Mouse (Mus musculus): ENCODE results near the gene Larp7.
A peak's percentile ranks its signal among the peaks of the same experiment; 100 is the strongest.

Gene Larp7

DNA sequence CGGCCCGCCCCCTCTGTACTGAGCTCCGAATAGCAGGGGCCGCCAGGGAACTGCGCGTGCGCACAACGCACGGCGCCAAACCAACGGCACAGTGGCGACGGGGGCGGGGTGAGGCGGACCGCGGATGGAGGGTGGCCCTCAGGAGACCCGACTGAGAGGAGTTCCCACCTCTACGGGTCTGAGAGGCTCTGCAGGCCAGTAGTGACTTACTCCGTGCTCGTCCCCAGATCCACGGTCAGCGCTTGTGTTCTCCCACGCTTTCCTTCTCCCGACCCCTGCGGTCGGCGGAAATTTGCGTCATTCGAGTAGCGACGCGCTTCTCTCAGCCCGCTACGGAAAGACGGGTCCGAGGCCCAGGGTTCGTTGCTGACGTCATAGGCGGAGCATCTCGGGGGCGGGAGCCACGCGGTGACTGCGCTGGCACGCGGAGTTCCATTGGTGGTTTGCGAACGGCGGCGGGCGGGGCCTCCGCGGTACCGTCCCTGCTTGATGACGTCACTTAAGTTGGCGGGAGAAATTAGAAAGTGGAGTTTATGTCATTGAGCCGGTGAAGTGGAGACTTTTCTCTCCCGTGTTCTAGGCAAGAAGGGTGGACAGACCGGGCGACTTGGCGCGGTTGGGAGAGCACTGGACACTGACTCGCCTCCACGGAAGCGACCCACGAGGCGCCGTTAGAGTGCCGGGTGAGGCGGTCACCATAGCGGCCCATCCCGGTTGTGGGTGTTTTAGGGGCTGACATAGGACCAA is at the start of gene Larp7, which contains the start of gene Zgrf1:
Gene Larp7 (minus strand): TSS at position 377 of the 747 bp plus-strand sequence.
Gene Zgrf1 (plus strand): TSS at position 517 of the 747 bp plus-strand sequence.
- peak; percentile 97 to 99 for DNase-seq (ENCODE audit: low spot score in 2 of 2)

DNA sequence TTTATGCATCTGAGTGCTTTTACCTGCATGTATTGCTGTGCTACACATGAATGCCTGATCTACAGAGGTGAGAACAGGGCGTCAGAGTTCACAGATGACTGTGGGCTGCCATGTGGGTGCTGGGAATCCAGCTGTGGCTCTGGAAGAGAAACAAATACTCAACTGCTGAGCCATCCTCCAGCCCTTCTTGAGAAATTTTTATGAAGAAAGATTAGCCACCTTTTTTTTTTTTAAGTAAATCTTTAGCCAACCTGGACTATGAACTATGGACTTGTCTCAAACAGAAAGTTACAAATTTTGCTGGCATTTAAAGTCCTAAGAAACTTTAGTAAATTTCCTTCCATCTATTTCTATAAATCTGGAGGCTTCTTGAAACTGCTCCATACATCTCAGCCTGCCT is 44.0 kb upstream of the Larp7 start:
- no peak for DNase-seq (ENCODE audit: low spot score in 2 of 2)

DNA sequence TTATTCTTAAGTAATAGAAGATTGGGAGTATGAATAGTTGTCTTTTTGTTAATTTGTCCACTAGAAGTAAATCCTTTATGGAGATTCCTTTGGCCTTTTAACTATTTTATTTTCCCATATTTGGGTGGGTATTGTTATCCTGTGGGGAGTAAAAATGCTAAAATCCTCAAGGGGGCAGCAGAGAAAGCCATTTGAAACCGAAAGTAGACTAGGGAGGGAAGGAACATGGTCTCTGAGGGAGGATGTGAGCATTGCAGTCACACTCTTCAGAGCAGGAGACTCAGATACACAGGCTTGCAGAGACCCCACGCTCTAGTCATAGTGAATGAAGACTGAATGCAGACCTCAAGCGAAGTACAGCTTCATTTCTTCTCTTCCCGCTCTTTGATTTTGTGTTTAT is 19.4 kb upstream of the Larp7 start:
- DNase-seq (ENCODE audit: low spot score in 2 of 2) = peak; percentile 5 to 9

DNA sequence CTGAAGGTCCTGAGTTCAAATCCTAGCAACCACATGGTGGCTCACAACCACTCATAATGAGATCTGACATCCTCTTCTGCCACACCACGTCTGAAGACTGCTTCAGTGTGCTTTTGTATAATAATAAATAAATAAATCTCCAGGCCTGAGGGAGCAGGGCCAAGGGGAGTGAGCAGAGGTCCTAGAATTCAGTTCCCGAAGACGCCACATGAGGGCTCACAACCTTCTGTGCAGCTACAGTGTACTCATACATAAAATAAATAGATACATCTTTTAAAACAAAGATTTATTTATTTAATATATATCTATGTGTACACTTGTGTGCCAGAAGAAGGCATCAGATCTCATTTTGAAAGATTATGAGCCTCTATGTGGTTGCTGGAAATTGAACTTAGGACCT is 12.0 kb upstream of the Larp7 start:
- DNase-seq (ENCODE audit: low spot score in 2 of 2) = no peak

DNA sequence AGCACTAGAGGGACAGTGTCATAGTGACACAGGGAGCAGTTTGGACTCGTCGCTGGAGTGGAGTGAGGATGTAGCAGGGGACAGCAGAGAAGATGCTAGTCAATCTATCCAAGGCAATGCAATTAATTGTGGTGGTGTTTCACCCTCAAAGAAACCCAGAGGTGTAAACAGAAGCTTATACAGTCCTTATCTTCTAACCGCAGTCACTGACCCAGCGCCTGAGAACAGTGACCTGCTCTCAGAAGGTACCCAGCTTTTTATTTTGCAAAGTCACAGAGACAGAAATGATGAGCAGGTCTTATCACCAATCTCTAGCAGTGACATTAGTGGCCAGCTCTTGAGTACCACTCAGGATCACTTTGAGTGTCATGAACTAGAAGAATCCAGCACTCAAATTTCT is 9.8 kb upstream of the Larp7 start:
- DNase-seq (ENCODE audit: low spot score in 2 of 2) = no peak

DNA sequence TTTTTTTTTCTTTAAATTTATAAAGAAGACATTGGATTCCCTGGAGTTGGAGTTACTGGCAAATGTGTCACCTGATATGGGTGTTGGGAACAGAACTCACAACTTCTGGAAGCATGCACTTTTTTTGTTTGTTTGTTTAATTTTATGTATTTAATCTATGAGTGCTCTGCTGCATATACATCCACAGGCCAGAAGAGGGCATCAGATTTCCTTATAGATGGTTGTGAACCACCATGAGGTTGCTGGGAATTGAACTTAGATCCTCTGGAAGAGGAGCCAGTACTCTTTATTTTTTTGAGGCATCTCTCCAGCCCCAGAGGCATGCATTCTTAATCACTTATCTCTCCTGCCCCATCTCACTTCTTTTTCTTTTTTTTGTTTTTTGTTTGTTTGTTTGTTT is 5.1 kb upstream of the Larp7 start:
- DNase-seq (ENCODE audit: low spot score in 2 of 2) = no peak

DNA sequence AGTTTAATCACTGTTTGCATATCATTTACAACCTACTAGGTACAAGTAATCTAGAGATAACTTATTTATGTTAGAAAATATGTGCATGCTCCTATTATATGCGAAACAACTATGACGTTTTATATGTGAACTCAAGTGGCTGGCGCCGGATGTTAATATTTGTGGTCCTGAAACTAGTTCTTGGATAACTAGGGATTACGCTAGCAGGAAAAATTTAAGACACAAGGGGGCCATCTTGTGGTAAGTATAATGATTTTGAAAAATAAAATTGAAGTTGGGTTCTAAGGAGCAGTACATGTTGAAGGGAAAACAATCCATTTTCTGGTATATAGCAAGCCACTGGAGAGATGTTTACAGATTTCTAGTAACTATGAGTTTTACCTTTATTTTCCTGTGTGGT is 1.6 kb upstream of the Larp7 start:
- DNase-seq (ENCODE audit: low spot score in 2 of 2) = no peak

DNA sequence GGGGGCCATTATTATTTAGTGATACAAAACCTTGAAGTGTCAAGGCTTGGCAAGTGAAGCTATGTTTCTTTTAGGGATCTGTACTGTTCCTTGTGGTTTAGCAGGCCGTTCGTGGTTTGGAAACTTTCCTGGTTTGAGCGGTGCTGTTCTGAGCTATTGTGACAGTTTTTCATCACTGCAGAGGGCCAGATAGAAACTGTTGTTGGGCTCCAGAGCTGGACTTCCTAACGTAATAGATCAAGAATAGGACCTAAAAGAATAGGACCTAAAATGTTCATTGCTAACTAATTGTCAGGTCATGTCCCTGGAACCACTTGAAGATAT is 533 bp upstream of the Larp7 start:
- no peak for DNase-seq (ENCODE audit: low spot score in 2 of 2)

DNA sequence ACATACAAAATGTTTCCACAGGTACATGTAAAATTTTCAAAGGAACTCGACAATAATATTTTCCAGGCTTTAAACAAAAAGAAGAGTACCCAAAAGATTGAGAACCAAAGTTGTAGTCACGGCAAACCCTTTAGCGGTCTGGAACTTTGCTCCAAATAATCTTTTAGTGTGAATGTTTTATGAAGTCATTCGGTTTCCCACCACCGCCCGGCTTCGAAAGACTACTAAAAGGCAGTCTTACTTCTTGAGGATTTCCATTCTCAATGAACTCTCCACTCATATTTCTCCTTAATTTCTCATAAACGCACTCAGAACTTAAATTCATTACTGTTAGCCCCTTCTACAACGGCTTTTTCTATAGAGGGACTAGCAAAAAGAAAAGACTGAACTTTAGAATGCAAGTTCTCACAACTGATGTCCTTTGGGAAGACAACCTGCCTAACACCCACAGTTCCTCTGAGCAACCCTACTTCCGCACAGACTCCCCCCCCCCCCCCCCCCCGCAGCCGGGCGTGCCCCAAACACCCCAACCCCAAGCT is 646 bp downstream of the Larp7 start:
- peak in 1 of 2 experiments; percentile 6 for DNase-seq (ENCODE audit: low spot score in 2 of 2)

DNA sequence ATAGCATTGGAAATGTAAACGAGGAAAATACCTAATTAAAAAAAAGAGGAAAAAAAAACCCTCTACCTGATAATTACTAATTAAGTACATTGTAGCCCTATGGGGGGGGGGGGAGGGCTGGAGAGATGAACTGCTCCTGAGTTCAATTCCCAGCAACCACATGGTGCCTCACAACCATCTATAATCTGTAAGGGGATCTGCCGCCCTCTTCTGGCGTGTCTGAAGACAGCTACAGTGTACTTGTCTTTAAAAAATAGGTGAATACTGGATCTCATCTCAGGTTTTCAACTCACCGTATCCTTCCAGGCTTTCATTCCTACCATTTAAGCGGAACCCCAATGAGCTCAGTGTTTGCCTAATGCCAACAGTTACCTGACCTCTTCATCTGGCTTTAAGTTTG is 5.3 kb downstream of the Larp7 start:
- peak in 1 of 2 experiments; percentile 4 for DNase-seq (ENCODE audit: low spot score in 2 of 2)

DNA sequence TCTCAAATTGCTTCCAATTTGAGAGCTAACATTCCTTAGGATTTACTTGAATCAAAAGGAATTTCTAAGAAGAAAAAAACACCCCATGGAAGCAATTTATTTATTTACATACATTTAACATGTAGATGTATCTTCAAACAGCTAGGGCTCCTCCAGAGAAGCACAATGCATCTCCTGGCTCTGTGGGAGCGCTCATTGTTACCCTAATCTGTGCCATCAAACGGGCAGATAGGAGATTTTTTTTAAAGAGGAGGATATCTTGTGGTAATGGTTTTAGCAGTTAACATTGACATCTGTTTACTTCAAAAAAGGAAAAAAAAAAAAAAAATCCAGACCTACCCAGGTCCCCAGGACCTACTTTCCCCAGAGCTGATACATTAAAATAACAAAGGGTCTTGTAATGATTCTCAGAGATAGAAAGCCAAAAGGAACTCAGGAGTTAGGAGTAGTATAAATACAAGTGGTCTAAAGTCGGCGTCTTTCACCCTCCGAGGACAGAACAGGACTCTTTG is 8.5 kb downstream of the Larp7 start:
- no peak for DNase-seq (ENCODE audit: low spot score in 2 of 2)

DNA sequence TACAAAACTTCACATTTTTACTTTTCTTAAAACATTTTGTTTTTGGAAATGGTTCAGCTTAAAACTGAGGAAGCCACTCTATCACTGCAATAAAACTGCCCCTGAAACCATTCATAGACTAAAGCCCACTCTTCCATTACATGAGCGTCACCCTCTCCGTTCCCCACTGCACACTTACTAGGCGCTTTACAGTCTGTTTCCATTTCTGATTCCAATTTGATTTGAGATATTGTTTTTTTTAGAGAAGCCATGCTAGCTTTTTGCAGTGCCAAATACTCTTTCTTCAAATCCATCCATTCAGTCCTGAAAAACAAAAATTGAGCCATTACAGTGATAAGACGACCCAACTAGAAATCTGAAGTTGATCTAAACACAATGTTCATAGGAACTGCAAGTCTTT is 9.2 kb downstream of the Larp7 start:
- no peak for DNase-seq (ENCODE audit: low spot score in 2 of 2)

DNA sequence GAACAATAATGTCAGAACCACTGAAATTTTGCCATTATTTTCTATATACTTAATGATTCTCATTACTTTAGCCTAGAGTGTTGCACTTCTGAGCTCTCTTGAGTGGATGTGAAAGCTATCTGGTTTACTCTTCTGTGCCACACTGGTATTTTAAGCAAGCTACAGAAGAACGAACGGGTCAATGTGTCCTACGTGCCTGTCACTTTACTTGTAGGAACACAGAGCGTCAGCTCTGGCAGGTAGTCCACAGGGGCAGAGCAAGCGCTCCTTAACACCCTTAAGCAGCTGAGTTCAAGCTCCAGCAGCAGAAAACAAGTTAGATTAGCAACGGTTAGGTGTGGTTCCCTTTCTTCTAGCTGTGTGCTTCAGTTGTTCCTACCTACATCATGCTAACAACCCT is 14.0 kb downstream of the Larp7 start:
- no peak for DNase-seq (ENCODE audit: low spot score in 2 of 2)

DNA sequence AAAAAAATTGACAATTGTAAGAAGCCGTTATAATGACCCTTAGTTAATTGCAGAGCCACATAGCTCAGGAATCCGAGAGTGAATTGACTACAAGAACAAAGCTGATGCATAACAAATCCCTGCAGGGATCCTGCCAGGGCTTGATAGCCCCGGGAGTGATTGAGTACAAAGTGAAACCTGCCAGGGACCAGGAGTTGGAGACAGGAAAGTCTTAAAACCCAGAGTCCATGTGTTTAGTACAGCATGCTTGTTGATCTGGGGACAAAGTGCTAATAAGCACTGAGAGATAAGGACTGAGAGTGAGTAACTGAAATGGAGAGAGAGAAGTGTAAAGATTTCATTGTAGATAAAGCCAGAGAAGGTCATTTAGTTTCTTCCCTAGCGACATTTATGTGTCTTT is 22.9 kb downstream of the Larp7 start:
- no peak for DNase-seq (ENCODE audit: low spot score in 2 of 2)

DNA sequence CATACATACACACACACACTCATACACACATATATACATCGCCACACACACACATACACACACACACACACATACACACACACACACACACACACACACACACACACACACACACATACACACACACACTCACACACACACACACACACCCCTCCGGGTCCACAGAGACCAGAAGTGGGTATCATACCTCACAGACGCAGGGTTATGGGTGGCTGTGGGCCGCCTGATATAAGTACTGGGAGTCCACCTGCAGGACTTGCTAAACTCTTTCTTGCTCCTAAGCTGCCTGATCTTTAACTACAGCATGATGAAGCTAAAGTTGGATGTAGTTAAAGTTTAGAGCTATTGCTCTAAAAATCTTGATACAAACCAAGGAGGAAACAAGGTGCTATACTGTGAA is 23.3 kb downstream of the Larp7 start:
- no peak for DNase-seq (ENCODE audit: low spot score in 2 of 2)

DNA sequence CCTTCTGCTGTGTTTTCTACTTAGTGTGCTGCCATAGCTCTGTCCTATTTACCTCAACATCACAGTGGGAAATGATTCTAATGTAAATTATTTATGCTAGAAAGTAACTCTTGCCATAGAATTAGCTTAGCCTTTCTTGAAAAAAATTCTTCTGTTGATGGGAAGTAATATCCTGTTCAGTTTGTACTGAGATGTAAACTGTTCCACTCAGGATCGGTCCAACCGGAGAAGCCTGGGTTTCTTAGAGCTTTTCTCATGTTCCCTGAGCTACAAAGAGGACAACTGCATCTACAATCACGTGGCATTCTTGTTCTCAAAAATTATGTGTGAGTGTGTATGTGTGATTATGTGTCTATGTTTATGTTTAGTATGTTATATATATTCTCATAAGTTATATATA is 23.9 kb downstream of the Larp7 start:
- no peak for DNase-seq (ENCODE audit: low spot score in 2 of 2)

DNA sequence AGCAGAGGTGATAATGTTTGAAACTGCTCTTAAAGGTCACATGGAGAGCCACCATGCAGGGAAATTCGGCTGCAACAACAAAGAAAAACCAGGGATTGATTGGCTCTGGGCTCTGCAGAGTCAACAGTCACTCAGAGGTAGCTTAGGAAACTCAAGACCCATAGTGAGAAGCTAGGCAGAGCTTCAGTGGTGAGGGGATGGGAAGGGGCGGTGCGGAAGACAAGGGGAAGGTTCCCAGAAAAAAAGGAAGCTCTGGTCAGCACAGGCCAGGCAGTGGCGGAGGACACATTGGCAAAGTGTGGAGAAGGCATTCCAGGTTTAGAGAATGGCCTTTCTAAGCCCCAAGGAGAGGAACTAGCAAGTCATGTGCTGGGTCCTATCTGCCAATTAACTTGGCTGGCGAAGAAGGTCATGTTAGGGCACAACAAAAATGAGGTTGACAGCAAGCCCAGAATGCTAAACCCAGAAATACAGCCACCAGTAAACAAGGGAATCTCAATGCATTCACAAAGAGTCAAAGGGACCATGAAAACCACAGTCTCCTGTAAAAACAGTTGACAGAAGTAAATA is 25.6 kb downstream of the Larp7 start:
- DNase-seq (ENCODE audit: low spot score in 2 of 2) = peak in 1 of 2 experiments; percentile 9

DNA sequence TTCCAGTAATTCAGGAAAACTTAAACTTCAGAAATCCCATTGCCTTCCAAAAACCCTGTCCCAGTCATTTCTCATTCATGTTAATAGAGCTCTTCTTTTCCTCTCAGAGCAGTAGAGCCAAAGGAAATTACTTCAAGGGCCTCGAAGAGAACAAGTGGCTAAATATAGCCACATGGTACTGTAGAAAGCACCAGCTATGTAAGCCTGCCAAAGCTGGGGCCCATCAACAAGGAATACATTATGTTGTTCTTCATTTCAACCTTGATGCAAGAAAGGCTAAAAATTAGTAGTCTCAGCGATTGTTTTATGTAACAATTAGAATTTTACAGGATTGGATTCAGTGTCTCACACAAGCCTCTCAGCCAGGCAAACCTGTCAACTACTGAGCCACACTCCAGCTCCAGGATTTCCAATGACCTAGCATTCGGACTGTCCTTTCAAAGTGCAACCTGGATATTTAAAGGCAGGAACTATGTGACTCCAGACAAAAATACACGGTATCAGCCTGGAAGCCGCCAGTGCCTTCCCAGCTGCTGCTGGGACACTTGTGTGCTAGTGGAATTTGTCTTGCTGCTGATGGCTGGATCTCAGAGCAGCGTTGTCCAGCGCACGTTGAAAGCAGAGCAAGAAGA is 27.8 kb downstream of the Larp7 start:
- DNase-seq (ENCODE audit: low spot score in 2 of 2) = no peak

DNA sequence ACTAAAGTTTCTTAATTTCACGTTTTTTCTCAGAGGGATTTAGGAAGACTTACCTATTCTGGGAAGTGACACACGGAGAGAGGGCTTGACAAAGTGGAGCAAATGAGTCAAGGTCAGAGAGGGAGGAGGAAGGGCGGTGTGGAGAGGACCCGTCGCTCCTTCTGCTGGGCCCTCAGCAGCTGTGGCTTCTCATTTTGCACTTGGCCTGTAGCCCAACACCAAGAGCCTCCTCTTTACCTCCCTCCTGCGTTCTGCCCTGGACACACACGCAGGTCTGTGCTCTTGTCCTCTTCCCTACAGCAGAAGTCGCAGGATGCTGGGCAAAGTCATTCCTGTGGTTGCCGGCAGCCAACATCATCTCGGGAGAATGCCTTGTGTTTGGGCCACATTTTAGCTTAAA is 32.0 kb downstream of the Larp7 start:
- no peak for DNase-seq (ENCODE audit: low spot score in 2 of 2)

DNA sequence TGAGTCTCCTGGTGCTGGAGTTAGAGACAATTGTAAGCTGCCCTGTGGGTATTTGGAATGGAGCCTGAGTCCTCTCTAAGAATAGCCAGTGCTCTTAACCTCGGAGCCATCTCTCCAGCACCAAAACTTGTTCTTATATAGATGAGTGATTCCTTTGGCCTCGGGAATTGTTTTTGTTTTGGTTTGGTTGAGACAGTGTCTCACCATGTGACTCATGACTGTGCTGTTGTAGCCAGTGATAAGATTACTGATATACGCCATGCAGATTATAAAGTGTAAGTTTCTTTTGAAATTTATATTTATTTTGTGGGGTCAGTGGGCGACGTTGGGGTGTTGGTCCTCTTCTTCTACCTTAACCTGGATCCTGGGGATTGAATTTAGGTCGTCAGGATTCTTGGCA is 32.8 kb downstream of the Larp7 start:
- DNase-seq (ENCODE audit: low spot score in 2 of 2) = no peak

DNA sequence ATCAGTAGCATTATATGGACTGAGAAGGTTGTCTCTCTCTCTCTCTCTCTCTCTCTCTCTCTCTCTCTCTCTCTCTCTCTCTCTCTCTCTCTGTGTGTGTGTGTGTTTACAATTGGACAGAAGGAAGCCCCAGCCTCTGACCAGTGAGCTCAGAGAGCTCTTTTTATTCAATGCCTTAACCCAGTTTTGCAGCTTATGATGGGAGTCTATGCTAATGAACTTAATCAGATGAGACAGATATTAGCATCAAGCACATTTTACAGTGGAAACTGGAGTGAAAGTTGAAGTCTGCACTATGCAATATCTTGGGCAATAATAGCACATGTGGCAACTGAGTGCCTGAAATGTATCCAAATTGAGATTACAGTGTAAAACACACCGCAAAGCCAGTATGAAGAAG is 37.9 kb downstream of the Larp7 start:
- DNase-seq (ENCODE audit: low spot score in 2 of 2) = no peak

DNA sequence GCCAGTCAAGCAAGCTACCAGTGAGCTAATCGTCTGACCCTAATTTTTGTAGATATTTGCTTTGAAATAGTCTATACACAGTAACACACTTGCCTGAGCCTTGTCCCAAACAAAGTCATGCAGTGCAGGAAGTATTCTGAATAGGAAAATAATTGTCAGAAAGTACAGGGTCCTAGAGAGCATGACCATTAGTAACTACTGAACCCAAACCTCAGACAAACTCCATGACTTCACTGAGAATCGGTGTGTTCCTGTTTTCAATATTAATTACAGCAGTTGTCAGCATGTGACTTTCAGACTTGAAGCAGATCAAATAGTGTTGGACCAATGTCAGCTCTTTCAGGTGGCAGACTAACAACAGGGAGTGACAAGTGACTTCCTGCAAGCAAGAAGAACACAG is 39.5 kb downstream of the Larp7 start:
- no peak for DNase-seq (ENCODE audit: low spot score in 2 of 2)

DNA sequence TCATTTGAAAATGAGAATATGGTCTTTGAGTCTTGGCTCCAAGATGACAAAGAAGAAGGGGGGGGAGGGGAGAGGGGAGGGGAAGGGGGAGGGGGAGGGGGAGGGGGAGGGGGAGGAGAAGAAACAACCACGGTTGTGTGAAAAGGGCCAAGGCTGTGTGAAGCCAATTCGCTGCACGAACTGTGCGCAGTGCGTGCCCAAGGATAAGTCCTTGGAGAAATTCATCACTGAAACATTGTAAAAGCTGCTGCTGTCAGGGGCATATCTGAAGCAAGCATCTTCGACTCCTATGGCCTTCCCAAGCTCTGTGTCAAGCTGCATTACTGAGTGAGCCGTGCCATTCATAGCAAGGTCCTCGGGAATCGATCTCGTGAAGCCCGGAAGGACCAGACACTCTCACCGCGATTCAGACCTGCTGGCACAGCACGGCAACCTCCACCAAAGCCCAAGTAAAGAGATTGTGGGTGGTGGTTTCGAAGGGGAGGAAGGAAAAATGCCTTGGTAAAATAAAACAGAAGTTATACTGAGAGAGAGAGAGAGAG is 40.3 kb downstream of the Larp7 start:
- DNase-seq (ENCODE audit: low spot score in 2 of 2) = no peak
